Mouse (Mus musculus) MEL (cell line): ENCODE measurements around the gene Nlgn1. TPM values are rescaled to one million over a fixed set of nuclear protein-coding genes. Genes with fewer than 3 reads are reported as not detected.

Source experiments
- DNase-seq: peaks from one replicate; pipeline ENCODE4 v3.0.0; 2011; ENCODE audit warnings: low read depth, low spot score
- H3K27ac ChIP-seq: 2 replicates; pipeline ENCODE4 v1.5.1; 2012; ENCODE audit warnings: low read depth, mild to moderate bottlenecking, control low read depth, low read length, moderate library complexity; ENCODE audit not compliant: control insufficient read depth
- H3K27me3 ChIP-seq, 2 experiments: fragments of 150-350 bp in 1 of 2; sonication (generic) in 1 of 2; 2 replicates each; pipeline ENCODE4 v1.6.1; 2012; ENCODE audit warnings: low read length in 2 of 2, mild to moderate bottlenecking in 2 of 2, improper control_type of control experiment in 1 of 2, moderate library complexity in 1 of 2; ENCODE audit not compliant: insufficient read depth in 2 of 2, control insufficient read depth in 1 of 2
- H3K36me3 ChIP-seq, 2 experiments: 2 replicates each; pipeline ENCODE4 v1.6.1; 2012 to 2014; ENCODE audit warnings: low read length in 2 of 2, improper control_type of control experiment in 1 of 2, inconsistent platforms in 1 of 2, mild to moderate bottlenecking in 1 of 2; ENCODE audit not compliant: insufficient read depth in 2 of 2, control insufficient read depth in 1 of 2
- H3K4me1 ChIP-seq, 2 experiments: fragments of 150-350 bp in 1 of 2; sonication (generic) in 1 of 2; 2 replicates each; pipeline ENCODE4 v1.6.1; 2012; ENCODE audit warnings: low read length in 2 of 2, improper control_type of control experiment in 1 of 2, mild to moderate bottlenecking in 1 of 2; ENCODE audit not compliant: insufficient read depth in 2 of 2, control insufficient read depth in 1 of 2
- H3K4me3 ChIP-seq, 2 experiments: fragments of 150-350 bp in 1 of 2; sonication (generic) in 1 of 2; 2 replicates each; pipeline ENCODE4 v1.5.1; 2012; ENCODE audit warnings: low read depth in 2 of 2, low read length in 2 of 2, mild to moderate bottlenecking in 2 of 2, moderate library complexity in 2 of 2, control low read depth in 1 of 2, improper control_type of control experiment in 1 of 2; ENCODE audit not compliant: control insufficient read depth in 1 of 2, insufficient read depth in 1 of 2
- H3K79me2 ChIP-seq: 2 replicates; pipeline ENCODE4 v1.6.1; 2012; ENCODE audit warnings: mild to moderate bottlenecking, low read length, moderate library complexity; ENCODE audit not compliant: control insufficient read depth, poor library complexity, insufficient read depth
- H3K9ac ChIP-seq: 2 replicates; pipeline ENCODE4 v1.6.1; 2012; ENCODE audit warnings: low read depth, mild to moderate bottlenecking, control low read depth, low read length, moderate library complexity; ENCODE audit not compliant: control insufficient read depth, poor library complexity, severe bottlenecking
- H3K9me3 ChIP-seq: fragments of 150-350 bp; sonication (generic); replicated peaks from 2 replicates; pipeline ENCODE4 v1.6.1; 2012; ENCODE audit warnings: mild to moderate bottlenecking, low read length, improper control_type of control experiment, moderate library complexity; ENCODE audit not compliant: insufficient read depth
- BHLHE40 ChIP-seq: IDR thresholded peaks from 2 replicates; pipeline ENCODE4 v1.6.1; 2012; ENCODE audit warnings: low read depth, mild to moderate bottlenecking, inconsistent platforms, low read length, improper control_type of control experiment, borderline replicate concordance
- CHD1 ChIP-seq: IDR thresholded peaks from 2 replicates; pipeline ENCODE4 v1.6.1; 2012; ENCODE audit warnings: low read depth, mild to moderate bottlenecking, inconsistent platforms, low read length, improper control_type of control experiment
- CTCF ChIP-seq, 3 experiments: IDR thresholded peaks in 2 of 3; conservative IDR thresholded peaks in 1 of 3; 2 replicates each; pipeline ENCODE4 v1.5.1; 2011 to 2012; ENCODE audit warnings: low read length in 3 of 3, low read depth in 2 of 3, mild to moderate bottlenecking in 2 of 3, improper control_type of control experiment in 1 of 3, inconsistent platforms in 1 of 3, mixed read lengths in 1 of 3, moderate library complexity in 1 of 3; ENCODE audit not compliant: control insufficient read depth in 1 of 3, insufficient read depth in 1 of 3, poor library complexity in 1 of 3, severe bottlenecking in 1 of 3
- ELF1 ChIP-seq: IDR thresholded peaks from 2 replicates; pipeline ENCODE4 v1.6.1; 2014; ENCODE audit warnings: low read depth, mild to moderate bottlenecking, inconsistent platforms, low read length, improper control_type of control experiment, moderate library complexity
- ETS1 ChIP-seq: IDR thresholded peaks from 2 replicates; pipeline ENCODE4 v1.6.1; 2012; ENCODE audit warnings: low read depth, mild to moderate bottlenecking, inconsistent platforms, low read length, improper control_type of control experiment, moderate library complexity
- GABPA ChIP-seq: IDR thresholded peaks from 2 replicates; pipeline ENCODE4 v1.6.1; 2012; ENCODE audit warnings: low read depth, mild to moderate bottlenecking, inconsistent platforms, low read length, improper control_type of control experiment, moderate library complexity
- GATA1 ChIP-seq: IDR thresholded peaks from 2 replicates; pipeline ENCODE4 v1.6.1; 2011; ENCODE audit warnings: low read depth, low read length, improper control_type of control experiment
- MAX ChIP-seq: IDR thresholded peaks from 2 replicates; pipeline ENCODE4 v1.6.1; 2011; ENCODE audit warnings: low read length, improper control_type of control experiment
- MAZ ChIP-seq: IDR thresholded peaks from 2 replicates; pipeline ENCODE4 v1.6.1; 2012; ENCODE audit warnings: low read depth, mild to moderate bottlenecking, inconsistent platforms, low read length, improper control_type of control experiment
- MEF2A ChIP-seq: IDR thresholded peaks from 2 replicates; pipeline ENCODE4 v1.6.1; 2014; ENCODE audit warnings: low read depth, mild to moderate bottlenecking, inconsistent platforms, low read length, improper control_type of control experiment; ENCODE audit not compliant: poor library complexity, insufficient replicate concordance, severe bottlenecking; ENCODE audit errors: extremely low read depth
- MXI1 ChIP-seq: IDR thresholded peaks from 2 replicates; pipeline ENCODE4 v1.6.1; 2011; ENCODE audit warnings: mild to moderate bottlenecking, low read depth, low read length, improper control_type of control experiment
- MYB ChIP-seq: IDR thresholded peaks from 2 replicates; pipeline ENCODE4 v1.6.1; 2011; ENCODE audit warnings: mild to moderate bottlenecking, low read depth, low read length, improper control_type of control experiment
- MYC ChIP-seq: IDR thresholded peaks from 2 replicates; pipeline ENCODE4 v1.6.1; 2011; ENCODE audit warnings: low read depth, mild to moderate bottlenecking, low read length, improper control_type of control experiment, moderate library complexity
- NELFE ChIP-seq: IDR thresholded peaks from 2 replicates; pipeline ENCODE4 v1.6.1; 2011; ENCODE audit warnings: low read depth, low read length, improper control_type of control experiment
- NRF1 ChIP-seq: IDR thresholded peaks from 2 replicates; pipeline ENCODE4 v1.6.1; 2014; ENCODE audit warnings: low read depth, mild to moderate bottlenecking, inconsistent platforms, low read length, improper control_type of control experiment, moderate library complexity; ENCODE audit not compliant: poor library complexity, insufficient read depth, severe bottlenecking
- POLR2A ChIP-seq, 2 experiments: IDR thresholded peaks; 2 replicates each; pipeline ENCODE4 v1.6.1; 2011 to 2012; ENCODE audit warnings: low read length in 2 of 2, mild to moderate bottlenecking in 2 of 2, control low read depth in 1 of 2, improper control_type of control experiment in 1 of 2, low read depth in 1 of 2, moderate library complexity in 1 of 2; ENCODE audit not compliant: control insufficient read depth in 1 of 2, insufficient read depth in 1 of 2, poor library complexity in 1 of 2
- POLR2AphosphoS5 ChIP-seq: IDR thresholded peaks from 2 replicates; pipeline ENCODE4 v1.6.1; 2012; ENCODE audit warnings: low read depth, borderline replicate concordance, mild to moderate bottlenecking, inconsistent platforms, low read length, moderate library complexity, mixed read lengths
- RAD21 ChIP-seq: IDR thresholded peaks from 2 replicates; pipeline ENCODE4 v1.6.1; 2011; ENCODE audit warnings: mild to moderate bottlenecking, low read depth, low read length, improper control_type of control experiment
- SIN3A ChIP-seq: IDR thresholded peaks from 2 replicates; pipeline ENCODE4 v1.6.1; 2012; ENCODE audit warnings: low read length, improper control_type of control experiment, inconsistent platforms
- TAL1 ChIP-seq: IDR thresholded peaks from 2 replicates; pipeline ENCODE4 v1.6.1; 2012; ENCODE audit warnings: mild to moderate bottlenecking, inconsistent platforms, low read length, moderate library complexity, mixed read lengths
- TBP ChIP-seq: IDR thresholded peaks from 2 replicates; pipeline ENCODE4 v1.8.0; 2011; ENCODE audit warnings: low read depth, low read length, improper control_type of control experiment
- TCF12 ChIP-seq: IDR thresholded peaks from 2 replicates; pipeline ENCODE4 v1.6.1; 2014; ENCODE audit warnings: low read depth, mild to moderate bottlenecking, inconsistent platforms, low read length, improper control_type of control experiment, moderate library complexity
- UBTF ChIP-seq: IDR thresholded peaks from 2 replicates; pipeline ENCODE4 v1.6.1; 2012; ENCODE audit warnings: low read depth, mild to moderate bottlenecking, inconsistent platforms, low read length, improper control_type of control experiment, moderate library complexity, borderline replicate concordance; ENCODE audit not compliant: insufficient read depth
- USF2 ChIP-seq, 2 experiments: IDR thresholded peaks; 2 replicates each; pipeline ENCODE4 v1.6.1; 2011 to 2012; ENCODE audit warnings: improper control_type of control experiment in 2 of 2, low read length in 2 of 2, borderline replicate concordance in 1 of 2, inconsistent platforms in 1 of 2, low read depth in 1 of 2, mild to moderate bottlenecking in 1 of 2; ENCODE audit not compliant: insufficient read depth in 1 of 2
- ZC3H11A ChIP-seq: IDR thresholded peaks from 2 replicates; pipeline ENCODE4 v1.6.1; 2012; ENCODE audit warnings: low read depth, mild to moderate bottlenecking, inconsistent platforms, low read length, improper control_type of control experiment
- ZNF384 ChIP-seq: IDR thresholded peaks from 2 replicates; pipeline ENCODE4 v1.6.1; 2012; ENCODE audit warnings: low read depth, mild to moderate bottlenecking, inconsistent platforms, low read length, improper control_type of control experiment
- polyA plus RNA-seq, 2 experiments: library from polyadenylated mRNA; stranded (reverse) in 1 of 2; unstranded in 1 of 2; fragments of >175 nt in 1 of 2; fragments of >200 nt in 1 of 2; gene quantifications; 2 replicates each; pipeline versions ENCODE4 v1.2.1 to v1.2.4; 2012; ENCODE audit warnings: low replicate concordance in 2 of 2, low read depth in 1 of 2; ENCODE audit not compliant: insufficient read length in 2 of 2, insufficient read depth in 1 of 2, missing spikeins in 1 of 2
- total RNA-seq: library from RNA; depleted of rRNA; stranded (reverse); fragments of 300-350 nt; gene quantifications from 2 replicates; pipeline ENCODE4 v1.2.3, GENCODE M21; 2012

Gene Nlgn1
- total and polyA plus RNA-seq, 3 experiments = not detected

- Histone ChIP-seq H3K79me2 (no peaks in the 10 kb centered on the region), H3K27ac (no peak overlapping the region)
Observed at GRCm38 (mm10) chr3:26129455-26129854, 202.8 kb downstream of the Nlgn1 start.

GRCm38 (mm10) chr3:26117071-26117470 lies 215.2 kb downstream of the Nlgn1 start:
- no peaks in the 10 kb centered on the region for H3K27me3 ChIP-seq

More at GRCm38 (mm10) chr3:26129455-26129854, 202.8 kb downstream of the Nlgn1 start:
- Histone ChIP-seq H3K27me3 (peaks cover 2 to 3% of the 10 kb centered on the region in 2 experiments; a peak in 1 of 4 replicates), H3K4me1 (no peaks in the 10 kb centered on the region), H3K36me3 (no peaks in the 10 kb centered on the region), H3K9me3 (no peaks in the 10 kb centered on the region), H3K4me3 (no peak overlapping the region)
- no peak for DNase-seq
- TF ChIP-seq CTCF (IDR thresholded peaks at IDR 0.05 in 2 of 3, conservative IDR thresholded peaks at IDR 0.05 in 1 of 3; ENCODE audit: control insufficient read depth in 1 of 3, insufficient read depth in 1 of 3, low read depth in 2 of 3, low read length in 3 of 3, poor library complexity in 1 of 3, severe bottlenecking in 1 of 3) = no peak
- TF ChIP-seq MYC = no peak
- no peak for TF ChIP-seq GATA1
- no peak for TF ChIP-seq TCF12
- no peak for TF ChIP-seq RAD21
- TF ChIP-seq MYB = no peak
- no peak for TF ChIP-seq CHD1
- no peak for TF ChIP-seq MAZ
- TF ChIP-seq TAL1 = no peak
- no peak for TF ChIP-seq ETS1
- TF ChIP-seq, all 39 proteins: peak for 0
- no peak overlapping the region for H3K9ac ChIP-seq

GRCm38 (mm10) chr3:26106361-26106760 lies 225.9 kb downstream of the Nlgn1 start:
- H3K27ac ChIP-seq = no peak overlapping the region
- no peak overlapping the region for H3K9ac ChIP-seq
- H3K4me3 ChIP-seq = no peak overlapping the region
- TF ChIP-seq MYB = no peak
- no peak for TF ChIP-seq ELF1
- no peak for TF ChIP-seq MAZ
- no peak for TF ChIP-seq SIN3A
- TF ChIP-seq TCF12 = no peak
- TF ChIP-seq ETS1 = no peak
- TF ChIP-seq POLR2AphosphoS5 = no peak
- TF ChIP-seq ZNF384 = no peak
- no peak for TF ChIP-seq GABPA
- no peak for TF ChIP-seq MXI1
- TF ChIP-seq ZC3H11A = no peak
- no peak for TF ChIP-seq MAX
- TF ChIP-seq TBP = no peak
- TF ChIP-seq BHLHE40 = no peak
- no peak for TF ChIP-seq USF2 (IDR thresholded peaks at IDR 0.05; ENCODE audit: borderline replicate concordance in 1 of 2, insufficient read depth in 1 of 2, low read depth in 1 of 2, low read length in 2 of 2)
- TF ChIP-seq NRF1 = no peak

More at GRCm38 (mm10) chr3:26117071-26117470, 215.2 kb downstream of the Nlgn1 start:
- Histone ChIP-seq H3K9ac (no peak overlapping the region), H3K27ac (no peak overlapping the region)
- TF ChIP-seq MEF2A = no peak
- TF ChIP-seq MYC = no peak
- TF ChIP-seq UBTF = no peak
- TF ChIP-seq TCF12 = no peak
- TF ChIP-seq POLR2A (IDR thresholded peaks at IDR 0.05; ENCODE audit: control insufficient read depth in 1 of 2, insufficient read depth in 1 of 2, low read depth in 1 of 2, low read length in 2 of 2, poor library complexity in 1 of 2) = no peak
- no peak for TF ChIP-seq POLR2AphosphoS5
- no peak for TF ChIP-seq NELFE
- no peak for TF ChIP-seq SIN3A
- no peak for TF ChIP-seq GABPA
- TF ChIP-seq NRF1 = no peak
- TF ChIP-seq, all 39 proteins: peak for 0
- H3K79me2 ChIP-seq = no peaks in the 10 kb centered on the region
- no peak overlapping the region for H3K4me3 ChIP-seq
- no peak for DNase-seq
- no peaks in the 10 kb centered on the region for H3K36me3 ChIP-seq
- H3K4me1 ChIP-seq = no peaks in the 10 kb centered on the region
- H3K9me3 ChIP-seq = no peaks in the 10 kb centered on the region

More at GRCm38 (mm10) chr3:26106361-26106760, 225.9 kb downstream of the Nlgn1 start:
- DNase-seq = no peak
- Histone ChIP-seq H3K79me2 (no peaks in the 10 kb centered on the region), H3K36me3 (no peaks in the 10 kb centered on the region), H3K27me3 (no peaks in the 10 kb centered on the region; a peak in 1 of 4 replicates), H3K9me3 (no peaks in the 10 kb centered on the region), H3K4me1 (no peaks in the 10 kb centered on the region)
